Mouse (Mus musculus) limb, embryonic 12.5 days (tissue): ENCODE measurements at regions not wholly inside any gene's neighbourhood (a gene's known extent, or its start where the extent isn't known, plus 50 kb on each side); places are given as distances from the start of the nearest gene placed in this dataset.

Experiments
- ATAC-seq: fragments of 200-750 bp; cut with Nextera tagmentation; 2 replicates; pipeline ENCODE4 v1.8.0; 2017; ENCODE audit warnings: low read depth, moderate TSS enrichment; ENCODE audit not compliant: insufficient number of reproducible peaks, insufficient read depth, low FRiP score, low TSS enrichment
- H3K27ac ChIP-seq: fragments of 300-500 bp; sonication (generic); 2 replicates; pipeline ENCODE4 v1.5.1; 2016; ENCODE audit warnings: mild to moderate bottlenecking, moderate library complexity
- H3K27me3 ChIP-seq: fragments of 300-500 bp; sonication (generic); 2 replicates; pipeline ENCODE4 v1.6.1; 2016; ENCODE audit warnings: mild to moderate bottlenecking, moderate library complexity
- H3K36me3 ChIP-seq: fragments of 300-500 bp; sonication (generic); 2 replicates; pipeline ENCODE4 v1.6.1; 2016; ENCODE audit warnings: mild to moderate bottlenecking, moderate library complexity
- H3K4me1 ChIP-seq: fragments of 300-500 bp; sonication (generic); replicated peaks from 2 replicates; pipeline ENCODE4 v1.6.1; 2016
- H3K4me2 ChIP-seq: fragments of 300-500 bp; sonication (generic); 2 replicates; pipeline ENCODE4 v1.6.1; 2016; ENCODE audit warnings: mild to moderate bottlenecking, moderate library complexity
- H3K4me3 ChIP-seq: fragments of 300-500 bp; sonication (generic); replicated peaks from 2 replicates; pipeline ENCODE4 v1.5.1; 2016; ENCODE audit warnings: mild to moderate bottlenecking
- H3K9ac ChIP-seq: fragments of 300-500 bp; sonication (generic); replicated peaks from 2 replicates; pipeline ENCODE4 v1.6.1; 2016; ENCODE audit warnings: mild to moderate bottlenecking, moderate library complexity
- H3K9me3 ChIP-seq: fragments of 300-500 bp; sonication (generic); 2 replicates; pipeline ENCODE4 v1.6.1; 2016; ENCODE audit warnings: mild to moderate bottlenecking, moderate library complexity
- WGBS: fragments of 180-500 bp; shearing (Covaris S2); methylation state at CpG from one replicate; pipeline ENCODE4 v1.1.7; 2016; 5-methylcytosine and 5-hydroxymethylcytosine counted together

DNA sequence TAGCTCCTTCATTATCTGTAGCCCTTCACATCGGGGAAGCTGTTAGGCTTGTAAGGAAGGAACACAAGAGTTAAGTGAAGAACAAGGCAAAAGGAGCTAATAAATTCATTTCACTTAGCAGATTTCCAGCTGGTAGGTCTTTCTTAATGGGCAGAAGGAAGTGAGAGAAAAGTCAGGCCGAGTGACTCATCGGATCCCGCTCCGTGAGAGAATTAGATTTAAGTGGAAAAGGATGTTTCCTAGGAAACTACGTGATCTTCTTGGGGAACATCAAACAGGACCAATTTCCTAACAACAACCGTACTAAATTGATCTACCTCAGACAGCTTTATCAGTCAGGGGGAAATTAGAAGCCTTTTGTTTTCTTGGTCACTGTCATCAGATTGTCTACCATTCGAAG lies 625.4 kb upstream of the Arpp21 start:
- H3K9ac ChIP-seq: no peak overlapping the region
- H3K27me3 ChIP-seq: no peaks in the 10 kb centered on the region
- no peaks in the 10 kb centered on the region for H3K36me3 ChIP-seq
- WGBS: 51% methylated on average over 8 of the region's 8 CpGs
- no peak overlapping the region for H3K4me3 ChIP-seq
- no peaks in the 10 kb centered on the region for H3K9me3 ChIP-seq
- no peak for ATAC-seq
- no peak overlapping the region for H3K27ac ChIP-seq
- H3K4me2 ChIP-seq: no peak overlapping the region
- H3K4me1 ChIP-seq: no peaks in the 10 kb centered on the region

- H3K4me3 ChIP-seq: no peak overlapping the region
- H3K27me3 ChIP-seq: no peaks in the 10 kb centered on the region
- H3K36me3 ChIP-seq: no peaks in the 10 kb centered on the region
- WGBS: 82% methylated on average over 3 of the region's 3 CpGs
- H3K9ac ChIP-seq: no peak overlapping the region
- H3K27ac ChIP-seq: no peak overlapping the region
- no peaks in the 10 kb centered on the region for H3K9me3 ChIP-seq
- H3K4me2 ChIP-seq: no peak overlapping the region
- ATAC-seq: no peak
- H3K4me1 ChIP-seq: no peaks in the 10 kb centered on the region
Observed at GRCm38 (mm10) chr9:112860307-112860893, 624.7 kb upstream of the Arpp21 start.

- Histone ChIP-seq H3K4me1 (no peaks in the 10 kb centered on the region), H3K36me3 (no peaks in the 10 kb centered on the region), H3K27me3 (no peaks in the 10 kb centered on the region), H3K9ac (no peak overlapping the region), H3K4me2 (no peak overlapping the region), H3K9me3 (no peaks in the 10 kb centered on the region), H3K27ac (no peak overlapping the region), H3K4me3 (no peak overlapping the region)
- WGBS: 40% methylated on average over 6 of the region's 6 CpGs
- ATAC-seq: no peak
Observed at GRCm38 (mm10) chr9:112841473-112841872, 605.7 kb upstream of the Arpp21 start.

- Histone ChIP-seq H3K27me3 (no peaks in the 10 kb centered on the region), H3K27ac (no peak overlapping the region), H3K4me1 (no peaks in the 10 kb centered on the region), H3K9ac (no peak overlapping the region), H3K36me3 (no peaks in the 10 kb centered on the region), H3K4me2 (no peak overlapping the region), H3K9me3 (no peaks in the 10 kb centered on the region), H3K4me3 (no peak overlapping the region)
- ATAC-seq: no peak
- WGBS: 82% methylated on average over 7 of the region's 7 CpGs
Observed at GRCm38 (mm10) chr9:112839071-112839793, 603.5 kb upstream of the Arpp21 start.

DNA sequence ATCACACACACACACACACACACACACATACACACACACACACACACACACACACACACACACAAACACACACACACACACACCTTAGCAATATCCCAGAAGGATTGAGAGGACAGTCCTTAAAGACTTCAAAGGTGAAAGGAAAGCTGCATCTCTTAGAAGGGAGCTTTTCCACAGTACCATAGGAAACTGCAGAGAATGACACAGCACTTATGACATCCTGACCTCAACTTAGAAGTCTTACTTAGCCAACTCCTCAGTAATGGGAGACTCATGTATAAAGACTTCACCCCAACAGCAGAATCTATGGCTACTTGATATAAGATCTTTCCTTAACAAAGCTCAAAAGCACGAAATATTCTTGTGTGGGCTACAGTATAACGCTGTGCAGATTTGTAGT lies 601.8 kb upstream of the Arpp21 start:
- Histone ChIP-seq H3K27me3 (no peaks in the 10 kb centered on the region), H3K27ac (no peak overlapping the region), H3K9ac (no peak overlapping the region), H3K36me3 (no peaks in the 10 kb centered on the region), H3K9me3 (no peaks in the 10 kb centered on the region), H3K4me2 (no peak overlapping the region), H3K4me1 (no peaks in the 10 kb centered on the region), H3K4me3 (no peak overlapping the region)
- WGBS: 88% methylated on average over 2 of the region's 2 CpGs
- ATAC-seq: no peak

GRCm38 (mm10) chr9:112834441-112835245 lies 598.9 kb upstream of the Arpp21 start:
- WGBS: 89% methylated on average over 5 of the region's 5 CpGs
- Histone ChIP-seq H3K9me3 (no peaks in the 10 kb centered on the region), H3K27ac (no peak overlapping the region), H3K27me3 (no peaks in the 10 kb centered on the region), H3K4me1 (peaks cover 14% of the 10 kb centered on the region), H3K36me3 (no peaks in the 10 kb centered on the region), H3K9ac (no peak overlapping the region), H3K4me3 (no peak overlapping the region), H3K4me2 (no peak overlapping the region)
- ATAC-seq: no peak

- H3K27ac ChIP-seq: peak overlapping the region; percentile 17; the same call in 1 of the 2 replicates
- H3K9ac ChIP-seq: no peak overlapping the region
- H3K4me2 ChIP-seq: no peak overlapping the region
- no peak for ATAC-seq
- no peaks in the 10 kb centered on the region for H3K27me3 ChIP-seq
- no peaks in the 10 kb centered on the region for H3K36me3 ChIP-seq
- peaks cover 15% of the 10 kb centered on the region for H3K4me1 ChIP-seq
- H3K4me3 ChIP-seq: no peak overlapping the region
- WGBS: 66% methylated on average over 2 of the region's 2 CpGs
- no peaks in the 10 kb centered on the region for H3K9me3 ChIP-seq
Observed at GRCm38 (mm10) chr9:112831102-112831501, 595.4 kb upstream of the Arpp21 start.

- H3K4me2 ChIP-seq: no peak overlapping the region
- ATAC-seq: no peak
- WGBS: 68% methylated on average over 4 of the region's 4 CpGs
Observed at GRCm38 (mm10) chr9:112828602-112829001, 592.9 kb upstream of the Arpp21 start.

GRCm38 (mm10) chr9:112826592-112826991 lies 590.9 kb upstream of the Arpp21 start:
- peaks cover 15% of the 10 kb centered on the region for H3K4me1 ChIP-seq
- H3K27me3 ChIP-seq: no peaks in the 10 kb centered on the region
- no peak overlapping the region for H3K9ac ChIP-seq
- H3K27ac ChIP-seq: no peak overlapping the region
- H3K36me3 ChIP-seq: no peaks in the 10 kb centered on the region
- no peak overlapping the region for H3K4me3 ChIP-seq
- no peaks in the 10 kb centered on the region for H3K9me3 ChIP-seq
- 30% methylated on average over 5 of the region's 5 CpGs for WGBS
- H3K4me2 ChIP-seq: no peak overlapping the region
- no peak for ATAC-seq

More at GRCm38 (mm10) chr9:112828602-112829001, 592.9 kb upstream of the Arpp21 start:
- H3K27me3 ChIP-seq: no peaks in the 10 kb centered on the region
- H3K36me3 ChIP-seq: no peaks in the 10 kb centered on the region
- H3K27ac ChIP-seq: no peak overlapping the region
- H3K4me3 ChIP-seq: no peak overlapping the region
- H3K9ac ChIP-seq: no peak overlapping the region
- peaks cover 15% of the 10 kb centered on the region for H3K4me1 ChIP-seq
- no peaks in the 10 kb centered on the region for H3K9me3 ChIP-seq

DNA sequence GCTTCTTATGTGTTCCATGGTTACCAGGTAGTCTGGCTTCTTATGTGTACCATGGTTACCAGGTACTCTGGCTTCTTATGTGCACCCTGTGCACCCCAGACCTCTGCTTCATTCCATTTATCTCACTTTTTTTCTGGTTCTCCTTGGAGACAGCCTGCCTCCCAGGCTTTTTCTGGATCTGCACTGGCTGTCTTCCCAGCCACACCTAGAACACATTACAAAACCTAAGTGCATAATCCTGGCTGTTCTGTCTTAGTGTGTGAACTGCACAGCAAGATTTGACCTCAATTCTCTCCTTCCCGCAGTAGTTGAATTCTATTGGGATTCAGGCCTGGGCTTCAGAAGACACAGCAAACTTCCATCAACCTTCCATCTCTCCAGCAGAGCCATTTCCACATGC lies 586.2 kb upstream of the Arpp21 start:
- no peak for ATAC-seq
- WGBS: 83% methylated on average over 1 of the region's 1 CpGs
- Histone ChIP-seq H3K4me3 (no peak overlapping the region), H3K9ac (no peak overlapping the region), H3K27me3 (no peaks in the 10 kb centered on the region), H3K4me2 (no peak overlapping the region), H3K9me3 (no peaks in the 10 kb centered on the region), H3K4me1 (no peaks in the 10 kb centered on the region), H3K36me3 (no peaks in the 10 kb centered on the region), H3K27ac (no peak overlapping the region)

DNA sequence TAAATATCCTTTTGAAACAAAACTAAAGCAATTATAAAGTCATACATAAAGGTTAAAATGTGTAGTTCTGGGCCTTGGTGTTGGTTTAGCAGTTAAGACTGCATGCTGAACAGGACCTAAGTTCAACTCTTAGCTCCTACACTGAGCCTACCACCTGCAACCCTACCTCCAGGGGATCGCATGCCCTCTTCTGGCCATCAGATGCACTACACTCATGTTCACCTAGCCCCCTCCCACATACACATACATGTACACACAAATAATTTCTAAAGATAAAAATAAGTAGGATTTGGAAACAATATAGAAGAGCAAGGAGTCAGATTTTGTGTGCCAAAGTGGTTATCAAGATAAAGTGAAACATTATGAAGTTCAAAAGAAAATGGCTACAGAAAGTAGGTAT lies 576.2 kb upstream of the Arpp21 start:
- no peaks in the 10 kb centered on the region for H3K4me1 ChIP-seq
- H3K27ac ChIP-seq: no peak overlapping the region
- no peaks in the 10 kb centered on the region for H3K36me3 ChIP-seq
- H3K9ac ChIP-seq: no peak overlapping the region
- WGBS: 36% methylated on average over 1 of the region's 1 CpGs
- H3K9me3 ChIP-seq: no peaks in the 10 kb centered on the region
- no peaks in the 10 kb centered on the region for H3K27me3 ChIP-seq
- no peak overlapping the region for H3K4me3 ChIP-seq
- H3K4me2 ChIP-seq: no peak overlapping the region
- no peak for ATAC-seq
